19 mouse cellular contexts compared by ENCODE assay signal in the genomic region with DNA sequence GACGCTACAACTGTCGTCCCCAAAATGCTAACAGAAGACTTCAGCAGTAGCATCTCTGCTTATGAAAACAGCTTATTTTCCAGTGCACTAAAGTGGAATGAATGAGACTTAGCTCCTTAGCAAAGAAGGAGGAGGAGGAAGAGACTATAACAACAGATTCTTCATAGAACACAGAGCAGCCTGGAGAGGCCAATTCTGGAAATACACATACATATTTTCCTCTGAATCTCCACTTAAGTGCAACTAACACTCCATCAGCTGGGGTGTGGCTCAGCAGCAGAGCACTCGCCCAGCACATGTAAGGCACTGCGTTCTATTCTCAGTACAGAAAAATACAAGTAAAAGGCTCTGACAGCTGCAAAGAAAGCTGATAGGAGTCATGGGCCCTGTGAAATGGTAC.
"Had no signal": no experiment of that assay in that cellular context is flagged by ENCODE, and none has a peak within 500 bp of the region (broad histone marks: within the 10 kb centered on the region; RNA-seq: fewer than 3 reads in every experiment).

No protein-coding gene starts in this region.

- H3K4me3 ChIP-seq: intestine, embryonic 15.5 days; kidney, embryonic 15.5 days; left cerebral cortex, adult 2 months; limb, embryonic 15.5 days; midbrain, embryonic 12.5 days; midbrain, embryonic 15.5 days; neural tube, embryonic 12.5 days; neural tube, embryonic 15.5 days had no signal

- H3K4me1 ChIP-seq: intestine, embryonic 15.5 days; kidney, embryonic 15.5 days; midbrain, embryonic 12.5 days; neural tube, embryonic 12.5 days had no signal

- H3K27ac ChIP-seq: intestine, embryonic 15.5 days; kidney, embryonic 15.5 days; left cerebral cortex, adult 2 months; limb, embryonic 15.5 days; liver, embryonic 14.5 days; macrophage; midbrain, embryonic 12.5 days; midbrain, embryonic 15.5 days; neural tube, embryonic 12.5 days; neural tube, embryonic 15.5 days; stomach, postnatal 0 days had no signal

- DNase-seq: kidney, adult 11 months; kidney, adult 8-10 months; kidney, postnatal 10 days; kidney, postnatal 36 days; liver, postnatal 0 days; retina, postnatal 1 day; right cerebral cortex, postnatal 4 days; thymus, postnatal 25 days had no signal
